Comparison of ENCODE assay signal across 8 mouse cellular contexts in the genomic region with DNA sequence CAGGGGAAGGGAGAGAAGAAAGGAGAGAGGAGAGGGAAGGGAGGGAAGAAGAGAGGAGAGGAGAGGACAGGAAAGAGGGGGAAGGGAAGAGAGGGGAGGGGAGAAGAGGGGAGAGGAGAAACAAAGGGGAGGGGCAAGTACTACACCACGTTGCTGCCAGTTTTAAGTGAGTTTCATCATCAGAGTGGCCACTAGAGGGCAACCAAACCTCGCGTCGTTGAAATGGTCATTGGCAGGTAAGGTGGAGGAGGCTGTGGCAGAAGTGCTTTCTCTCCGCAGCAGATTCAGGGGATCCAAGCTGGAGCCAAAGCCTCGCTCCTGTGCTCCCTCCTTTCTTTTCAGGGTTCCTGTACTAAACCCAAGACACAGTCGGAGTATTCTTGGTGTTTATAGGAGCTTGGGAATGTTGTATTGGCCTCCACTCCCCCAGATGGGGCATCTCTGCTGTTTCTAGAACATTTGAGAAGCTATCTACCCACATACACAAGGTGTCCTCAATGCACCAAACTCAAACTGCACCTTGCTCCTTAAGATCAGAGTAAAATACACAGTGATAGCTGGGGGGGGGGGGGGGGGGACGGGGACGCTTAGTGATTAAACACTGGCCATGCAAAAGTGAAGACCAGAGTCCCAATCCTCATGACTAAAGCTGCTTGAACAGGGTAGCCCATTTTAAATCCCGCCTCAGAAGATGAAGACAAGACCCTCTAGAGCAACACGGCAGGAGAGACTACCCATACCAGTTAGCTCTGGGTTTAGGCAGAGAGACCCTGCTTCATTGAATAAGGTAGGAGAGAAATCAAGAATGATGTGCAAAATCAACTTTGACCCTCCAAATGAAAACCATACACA. TPM values are rescaled to one million over a fixed set of nuclear protein-coding genes. Genes with fewer than 3 reads are reported as not detected.
A peak's percentile ranks its signal among the peaks of the same experiment; 100 is the strongest.
DNase-seq lines count a peak whose midpoint lies in the region; ATAC-seq and TF ChIP-seq lines count a peak whose summit lies in the region.

No protein-coding gene starts in this region.

- intact Hi-C loops in gastrocnemius, adult 2 months (cut with DNase I): loop anchor here (1.0 to 5.0 kb wide), 5 partner anchors 68 to 178 kb away; partner anchors contain the start of gene Tmem229b

- no peaks in the 10 kb centered on the region for H3K36me3 ChIP-seq in hindbrain, postnatal 0 days (ENCODE audit: insufficient read depth, low read length)

- H3K4me3 ChIP-seq in gastrocnemius, adult 2 months: peak overlapping the region; percentile 37
- H3K4me3 ChIP-seq in hindbrain, postnatal 0 days (ENCODE audit: low read length): no peak overlapping the region

- H3K27ac ChIP-seq in gastrocnemius, adult 2 months: no peak overlapping the region
- H3K27ac ChIP-seq in hindbrain, postnatal 0 days: no peak overlapping the region

- TF ChIP-seq CTCF in gastrocnemius, adult 2 months (IDR thresholded peaks at IDR 0.05): peak; percentile 88
- TF ChIP-seq CTCF in hindbrain, postnatal 0 days (IDR thresholded peaks at IDR 0.05; ENCODE audit: low read depth): peak; percentile 92

- no peaks in the 10 kb centered on the region for H3K27me3 ChIP-seq in hindbrain, postnatal 0 days (ENCODE audit: insufficient read depth, low read length)

- 12% methylated on average over 11 of the region's 11 CpGs for WGBS in hindbrain, postnatal 0 days

- H3K9ac ChIP-seq in hindbrain, postnatal 0 days (replicated peaks; ENCODE audit: low read length): no peak overlapping the region

- DNase-seq in gastrocnemius, adult 2 months: peak; percentile 81
- peak; percentile 93 for DNase-seq in hindbrain, postnatal 0 days (ENCODE audit: low spot score)
- DNase-seq in left cerebral cortex, adult 18-20 months (ENCODE audit: low spot score in 2 of 2): peak; percentile 87 to 88
- peak; percentile 76 to 88 for DNase-seq in lung, postnatal 4 days
- peak; percentile 79 for DNase-seq in retina, postnatal 7 days (ENCODE audit: low read depth, low spot score)
- DNase-seq in urinary bladder, postnatal 10 days (ENCODE audit: low spot score): peak; percentile 29

- no peaks in the 10 kb centered on the region for H3K9me3 ChIP-seq in hindbrain, postnatal 0 days (ENCODE audit: low read length)

- ATAC-seq in activated CD4-positive, CD25-positive, alpha-beta regulatory T cell, adult 4 months: peak; percentile 86
- peak; percentile 86 for ATAC-seq in common myeloid progenitor, adult 5-6 weeks (replicated peaks; ENCODE audit: low read depth, poor library complexity, severe bottlenecking)
- ATAC-seq in hindbrain, postnatal 0 days: peak; percentile 77

- H3K4me1 ChIP-seq in hindbrain, postnatal 0 days (ENCODE audit: insufficient read depth, low read length): no peaks in the 10 kb centered on the region

- H3K4me2 ChIP-seq in hindbrain, postnatal 0 days (ENCODE audit: low read depth, low read length): peak overlapping the region; percentile 31

RNA-seq across cellular contexts. Expression of gene Plek2, which starts 11.7 kb away (rescaled TPM):
- polyA plus RNA-seq in activated CD4-positive, CD25-positive, alpha-beta regulatory T cell, adult 4 months (2017; shearing (Covaris generic)): under 1 TPM in 1 of 2 experiments, not detected in 1; 0.34 TPM
- not detected in 2 replicates for total RNA-seq in common myeloid progenitor, adult 5-6 weeks (2017)
- under 1 TPM; 0.20 to 0.28 TPM for total RNA-seq in gastrocnemius, adult 2 months (2021)
- total RNA-seq in hindbrain, postnatal 0 days (2014; rRNA removed): 1.2 and 1.9 TPM in 2 replicates
- 2.4 and 2.7 TPM in 2 replicates for polyA plus RNA-seq in hindbrain, postnatal 0 days (2015; fragmentation: Nextera tagmentation; extraction: Ambion mirVana)
- under 1 TPM; 0.21 to 0.30 TPM for total RNA-seq in left cerebral cortex, adult 18-20 months (2021)

RNA-seq across cellular contexts. Expression of gene Eif2s1, which starts 56.8 kb away (rescaled TPM):
- polyA plus RNA-seq in activated CD4-positive, CD25-positive, alpha-beta regulatory T cell, adult 4 months (2017; shearing (Covaris generic)): 100 to 1,000 TPM; 222 to 224 TPM
- 123 and 125 TPM in 2 replicates for total RNA-seq in common myeloid progenitor, adult 5-6 weeks (2017)
- total RNA-seq in gastrocnemius, adult 2 months (2021): 10 to 100 TPM; 38.8 to 44.9 TPM
- total RNA-seq in hindbrain, postnatal 0 days (2014; rRNA removed): 29.4 and 32.6 TPM in 2 replicates
- polyA plus RNA-seq in hindbrain, postnatal 0 days (2015; fragmentation: Nextera tagmentation; extraction: Ambion mirVana): 92.0 and 98.3 TPM in 2 replicates
- 10 to 100 TPM; 48.9 to 52.7 TPM for total RNA-seq in left cerebral cortex, adult 18-20 months (2021)

RNA-seq across cellular contexts. Expression of gene Atp6v1d, which starts 57.0 kb away (rescaled TPM):
- polyA plus RNA-seq in activated CD4-positive, CD25-positive, alpha-beta regulatory T cell, adult 4 months (2017; shearing (Covaris generic)): 100 to 1,000 TPM; 214 to 224 TPM
- 17.8 and 32.9 TPM in 2 replicates for total RNA-seq in common myeloid progenitor, adult 5-6 weeks (2017)
- total RNA-seq in gastrocnemius, adult 2 months (2021): 10 to 100 TPM; 59.8 to 66.2 TPM
- total RNA-seq in hindbrain, postnatal 0 days (2014; rRNA removed): 54.3 and 55.5 TPM in 2 replicates
- polyA plus RNA-seq in hindbrain, postnatal 0 days (2015; fragmentation: Nextera tagmentation; extraction: Ambion mirVana): 149 and 161 TPM in 2 replicates
- 100 to 1,000 TPM; 301 to 302 TPM for total RNA-seq in left cerebral cortex, adult 18-20 months (2021)

Comparison
In these comparisons a context has a peak if more than half of its experiments do, and no peak if none do; other contexts are left out.
1. DNase-seq: peak in every context shown above with its lines; median percentile 93 in hindbrain, postnatal 0 days; 88 in left cerebral cortex, adult 18-20 months; 82 in lung, postnatal 4 days; 81 in gastrocnemius, adult 2 months; 79 in retina, postnatal 7 days; 29 in urinary bladder, postnatal 10 days.